Mouse (Mus musculus) CH12.LX (cell line): Measurements from ENCODE around the gene Hmcn1. TPM values are rescaled to one million over a fixed set of nuclear protein-coding genes. Genes with fewer than 3 reads are reported as not detected.

Experiments used
- DNase-seq: peaks from one replicate; pipeline ENCODE4 v3.0.0-alpha.2; 2013; ENCODE audit errors: extremely low read depth
- H3K27ac ChIP-seq: 2 replicates; pipeline ENCODE4 v1.5.1; 2012; ENCODE audit warnings: low read depth, mild to moderate bottlenecking, control low read depth, moderate library complexity; ENCODE audit not compliant: insufficient read depth
- H3K27me3 ChIP-seq: replicated peaks from 2 replicates; pipeline ENCODE3; 2012; ENCODE audit warnings: inconsistent platforms
- H3K36me3 ChIP-seq, 2 experiments: replicated peaks in 1 of 2; 2 replicates each; pipeline versions ENCODE3 to v1.6.1; 2012; ENCODE audit warnings: inconsistent platforms in 1 of 2, low read length in 1 of 2, mild to moderate bottlenecking in 1 of 2, mixed read lengths in 1 of 2, moderate library complexity in 1 of 2; ENCODE audit not compliant: control insufficient read depth in 1 of 2, insufficient read depth in 1 of 2
- H3K4me1 ChIP-seq, 2 experiments: 2 replicates each; pipeline ENCODE4 v1.6.1; 2012; ENCODE audit warnings: inconsistent platforms in 1 of 2, moderate library complexity in 1 of 2; ENCODE audit not compliant: insufficient read depth in 2 of 2, control insufficient read depth in 1 of 2
- H3K4me2 ChIP-seq: 2 replicates; pipeline ENCODE4 v1.6.1; 2012; ENCODE audit warnings: low read depth, mild to moderate bottlenecking, control low read depth; ENCODE audit not compliant: poor library complexity, insufficient read depth, severe bottlenecking
- H3K4me3 ChIP-seq, 3 experiments: fragments of 150-350 bp in 1 of 3; sonication (generic) in 1 of 3; replicated peaks in 1 of 3; 2 replicates each; pipeline versions ENCODE3 to v1.5.1; 2011 to 2012; ENCODE audit warnings: low read depth in 2 of 3, low read length in 2 of 3, mild to moderate bottlenecking in 2 of 3, moderate library complexity in 2 of 3, control low read depth in 1 of 3, improper control_type of control experiment in 1 of 3, inconsistent platforms in 1 of 3, mixed read lengths in 1 of 3; ENCODE audit not compliant: poor library complexity in 1 of 3
- H3K79me2 ChIP-seq: replicated peaks from 2 replicates; pipeline ENCODE4 v1.6.1; 2012; ENCODE audit warnings: mild to moderate bottlenecking, moderate library complexity; ENCODE audit not compliant: control insufficient read depth, poor library complexity, insufficient read depth, severe bottlenecking; ENCODE audit errors: extremely low read depth
- H3K9ac ChIP-seq: 2 replicates; pipeline ENCODE4 v1.6.1; 2012; ENCODE audit warnings: low read depth, mild to moderate bottlenecking, control low read depth, moderate library complexity; ENCODE audit not compliant: insufficient read depth
- H3K9me3 ChIP-seq: replicated peaks from 2 replicates; pipeline ENCODE3; 2012; ENCODE audit warnings: low read length, inconsistent platforms, mixed read lengths
- ETS1 ChIP-seq: conservative IDR thresholded peaks from 2 replicates; pipeline ENCODE4 v1.6.1; 2012; ENCODE audit warnings: low read depth, mild to moderate bottlenecking, inconsistent platforms, low read length, improper control_type of control experiment, moderate library complexity
- JUN ChIP-seq: IDR thresholded peaks from 2 replicates; pipeline ENCODE4 v1.6.1; 2011; ENCODE audit warnings: low read depth, mild to moderate bottlenecking, low read length, improper control_type of control experiment, moderate library complexity; ENCODE audit not compliant: insufficient read depth
- JUND ChIP-seq: conservative IDR thresholded peaks from 2 replicates; pipeline ENCODE4 v1.6.1; 2011; ENCODE audit warnings: low read depth, low read length, improper control_type of control experiment
- KAT2A ChIP-seq: IDR thresholded peaks from 2 replicates; pipeline ENCODE4 v1.6.1; 2012; ENCODE audit warnings: low read length, improper control_type of control experiment, inconsistent platforms; ENCODE audit not compliant: insufficient replicate concordance
- MAFK ChIP-seq: IDR thresholded peaks from 2 replicates; pipeline ENCODE4 v1.6.1; 2011; ENCODE audit warnings: low read length, improper control_type of control experiment; ENCODE audit not compliant: insufficient replicate concordance
- MAX ChIP-seq: IDR thresholded peaks from 2 replicates; pipeline ENCODE4 v1.6.1; 2011; ENCODE audit warnings: low read length, improper control_type of control experiment
- MAZ ChIP-seq: IDR thresholded peaks from 2 replicates; pipeline ENCODE4 v1.6.1; 2012; ENCODE audit warnings: low read depth, mild to moderate bottlenecking, inconsistent platforms, low read length, improper control_type of control experiment, moderate library complexity
- MXI1 ChIP-seq: IDR thresholded peaks from 2 replicates; pipeline ENCODE4 v1.6.1; 2011; ENCODE audit warnings: mild to moderate bottlenecking, low read depth, low read length, improper control_type of control experiment
- MYC ChIP-seq: IDR thresholded peaks from 2 replicates; pipeline ENCODE4 v1.6.1; 2011; ENCODE audit warnings: low read depth, mild to moderate bottlenecking, improper control_type of control experiment, low read length
- PAX5 ChIP-seq: IDR thresholded peaks from 2 replicates; pipeline ENCODE4 v1.6.1; 2012; ENCODE audit warnings: low read length, inconsistent platforms, mixed read lengths
- POLR2AphosphoS2 ChIP-seq: IDR thresholded peaks from 2 replicates; pipeline ENCODE4 v1.6.1; 2011; ENCODE audit warnings: low read depth, low read length, improper control_type of control experiment
- RAD21 ChIP-seq: IDR thresholded peaks from 2 replicates; pipeline ENCODE4 v1.6.1; 2011; ENCODE audit warnings: low read depth, mild to moderate bottlenecking, low read length, improper control_type of control experiment, moderate library complexity
- SIN3A ChIP-seq: IDR thresholded peaks from 2 replicates; pipeline ENCODE4 v1.6.1; 2012; ENCODE audit warnings: low read length, improper control_type of control experiment, inconsistent platforms
- USF2 ChIP-seq: conservative IDR thresholded peaks from 2 replicates; pipeline ENCODE4 v1.6.1; 2011; ENCODE audit warnings: low read depth, low read length, improper control_type of control experiment
- ZC3H11A ChIP-seq: IDR thresholded peaks from 2 replicates; pipeline ENCODE4 v1.6.1; 2012; ENCODE audit warnings: low read depth, mild to moderate bottlenecking, inconsistent platforms, low read length, improper control_type of control experiment
- ZNF384 ChIP-seq: IDR thresholded peaks from 2 replicates; pipeline ENCODE4 v1.6.1; 2012; ENCODE audit warnings: low read depth, low read length, improper control_type of control experiment, inconsistent platforms
- dilution Hi-C: fragments of 300-500 bp; cut with MboI; formaldehyde crosslinking; loops from 2 replicates; pipeline ENCODE4 v1.14.3; 2020; ENCODE audit warnings: low sequenced_read_pairs; ENCODE audit not compliant: extremely low pct_unique_long_range_greater_than_20kb, extremely low pct_ligation_motif_present
- in situ Hi-C: fragments of 300-500 bp; cut with MboI; formaldehyde crosslinking; loops from 3 replicates; pipeline ENCODE4 v1.14.3; 2019; ENCODE audit warnings: low sequenced_read_pairs, low pct_ligation_motif_present, low pct_unique_long_range_greater_than_20kb, mixed read lengths
- polyA plus RNA-seq: library from polyadenylated mRNA; unstranded; fragments of >175 nt; gene quantifications from 2 replicates; pipeline ENCODE4 v1.2.1, GENCODE M21; 2012; ENCODE audit warnings: low read depth; ENCODE audit not compliant: insufficient read length
- total RNA-seq, 2 experiments: library from RNA; depleted of rRNA; stranded (reverse); fragments of 300-350 nt in 1 of 2; fragments of >200 nt in 1 of 2; gene quantifications; 2 replicates each; pipeline ENCODE4 v1.2.3; 2012 to 2014

Hmcn1 gene
- total and polyA plus RNA-seq, 3 experiments: under 0.01 to 0.04 (median 0.01) TPM

- in situ Hi-C loops (no loop called here), dilution Hi-C loops (no loop called here)
- no peaks in the 10 kb centered on the region for H3K79me2 ChIP-seq
- H3K4me1 ChIP-seq: peaks cover 0 to 7% of the 10 kb centered on the region in 2 experiments; a peak in 1 of 4 replicates
- TF ChIP-seq MXI1 (no peak), ZNF384 (no peak), RAD21 (no peak), KAT2A (no peak), POLR2AphosphoS2 (no peak), MAFK (no peak), ETS1 (no peak), SIN3A (no peak), MYC (no peak)
- H3K9ac ChIP-seq: no peak overlapping the region
- H3K4me2 ChIP-seq: no peak overlapping the region
- no peaks in the 10 kb centered on the region for H3K27me3 ChIP-seq
- DNase-seq: no peak
- H3K36me3 ChIP-seq: no peaks in the 10 kb centered on the region
- no peaks in the 10 kb centered on the region for H3K9me3 ChIP-seq
- H3K4me3 ChIP-seq: no peak overlapping the region
- H3K27ac ChIP-seq: no peak overlapping the region
Observed at GRCm38 (mm10) chr1:150873231-150873630, 120.0 kb downstream of the Hmcn1 start.

- Histone ChIP-seq H3K4me2 (no peak overlapping the region), H3K27me3 (no peaks in the 10 kb centered on the region), H3K4me3 (no peak overlapping the region), H3K79me2 (no peaks in the 10 kb centered on the region), H3K27ac (no peak overlapping the region), H3K4me1 (peaks cover 0 to 7% of the 10 kb centered on the region in 2 experiments; a peak in 1 of 4 replicates), H3K9me3 (no peaks in the 10 kb centered on the region), H3K9ac (no peak overlapping the region), H3K36me3 (no peaks in the 10 kb centered on the region)
- dilution Hi-C loops: no loop called here
- in situ Hi-C loops: no loop called here
- DNase-seq: no peak
- TF ChIP-seq MAX: no peak
- TF ChIP-seq USF2: no peak
- TF ChIP-seq MAZ: no peak
- TF ChIP-seq JUN: no peak
- TF ChIP-seq ZC3H11A: no peak
- TF ChIP-seq JUND: no peak
- no peak for TF ChIP-seq MYC
- TF ChIP-seq PAX5: no peak
Observed at GRCm38 (mm10) chr1:150872105-150872504, 121.1 kb downstream of the Hmcn1 start.
